Mouse (Mus musculus) retina, embryonic 14.5 days (tissue): ENCODE data around the gene Slc7a15.
A peak's percentile ranks its signal among the peaks of the same experiment; 100 is the strongest.
"Not testable (repeated sequence)": the region's sequence is repeated elsewhere in the genome, so short reads cannot be mapped to it uniquely, and the experiment has no call there.

Experiments
- DNase-seq: peaks from one replicate; pipeline ENCODE4 v3.0.0-alpha.2; 2015; ENCODE audit warnings: low spot score

Slc7a15 gene

DNA sequence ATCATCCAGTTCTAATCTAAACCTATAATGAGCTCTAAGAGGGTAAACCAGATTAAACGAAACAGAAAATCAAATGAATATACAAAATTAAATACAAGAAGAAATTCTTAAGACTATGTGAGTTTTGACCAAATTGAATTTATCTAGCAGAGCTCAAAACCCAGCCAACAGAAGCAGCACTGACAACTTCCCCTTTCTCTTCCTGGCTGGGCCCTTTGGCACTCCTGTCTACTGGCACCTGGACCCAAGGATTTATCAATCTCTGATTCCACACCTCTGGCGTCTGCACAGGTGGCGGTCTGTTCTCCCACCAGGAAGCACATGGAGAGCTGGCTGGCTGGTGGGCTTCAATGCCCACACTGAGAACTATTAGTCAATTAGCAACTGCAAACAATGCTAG lies 39.0 kb downstream of the Slc7a15 start:
- not testable (repeated sequence) for DNase-seq

- DNase-seq: no peak
These were observed 42.7 kb downstream of the Slc7a15 start for GRCm38 (mm10) chr12:8556189-8556588.

DNA sequence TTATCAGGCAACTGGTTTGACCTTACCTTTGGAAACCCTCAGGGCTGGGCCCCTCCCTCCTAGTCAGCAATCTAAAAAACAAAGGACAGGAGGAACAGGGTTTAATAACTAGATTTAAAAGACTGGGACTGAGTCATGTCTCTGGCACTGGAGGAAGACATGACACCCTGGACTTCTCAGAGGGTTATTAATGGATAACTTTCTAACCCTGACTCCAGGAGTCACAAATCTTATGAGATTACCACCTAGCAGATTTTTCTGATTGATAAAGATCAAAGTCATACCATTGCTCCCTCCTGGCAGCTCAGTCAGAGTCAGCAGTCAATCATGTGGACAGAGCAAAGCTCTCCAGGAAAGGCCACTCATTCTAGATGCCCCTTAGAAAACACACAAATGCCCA lies 43.4 kb downstream of the Slc7a15 start:
- DNase-seq: no peak

DNA sequence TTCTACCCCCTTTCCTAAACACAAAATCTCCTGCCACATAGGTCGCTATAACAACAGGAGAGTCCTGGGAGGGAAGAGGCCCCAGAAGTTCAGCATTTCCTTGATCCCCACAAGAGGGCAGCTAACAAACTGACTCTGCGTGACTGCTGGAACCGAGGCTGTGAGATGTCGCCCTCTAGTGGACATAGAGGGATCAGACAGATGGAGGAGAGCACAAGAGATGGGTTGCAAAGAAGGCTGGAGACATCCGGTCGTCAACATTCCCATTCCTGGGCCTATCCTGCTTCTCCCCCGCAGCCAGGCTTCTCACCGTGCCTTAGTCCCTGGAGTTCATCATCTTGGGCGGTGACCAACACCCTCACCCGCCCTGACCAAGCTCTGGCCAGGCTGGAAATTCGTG lies 51.5 kb downstream of the Slc7a15 start:
- peak; percentile 85 for DNase-seq

GRCm38 (mm10) chr12:8546801-8547200 lies 52.1 kb downstream of the Slc7a15 start:
- DNase-seq: no peak

GRCm38 (mm10) chr12:8545066-8545610 lies 53.7 kb downstream of the Slc7a15 start:
- DNase-seq: no peak

DNA sequence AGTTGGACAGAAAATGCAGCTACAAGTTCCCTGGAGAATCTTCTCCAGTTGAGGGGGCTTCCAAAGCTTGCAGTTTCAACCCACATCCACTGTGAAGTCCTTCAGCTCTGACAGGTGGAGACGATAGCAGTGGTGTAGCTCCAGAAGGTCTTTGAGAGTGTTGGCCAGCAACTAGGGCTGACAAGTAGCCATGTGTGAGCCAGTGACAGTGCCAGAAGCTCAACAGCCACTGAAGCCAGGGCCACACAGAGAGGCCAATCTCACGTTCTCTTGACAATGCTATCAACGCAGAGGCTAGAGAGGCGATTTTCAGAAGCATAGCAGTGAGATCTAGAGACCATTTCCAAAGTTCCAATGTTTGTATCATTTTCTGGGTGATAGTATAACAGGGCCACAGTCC lies 56.5 kb downstream of the Slc7a15 start:
- no peak for DNase-seq

DNA sequence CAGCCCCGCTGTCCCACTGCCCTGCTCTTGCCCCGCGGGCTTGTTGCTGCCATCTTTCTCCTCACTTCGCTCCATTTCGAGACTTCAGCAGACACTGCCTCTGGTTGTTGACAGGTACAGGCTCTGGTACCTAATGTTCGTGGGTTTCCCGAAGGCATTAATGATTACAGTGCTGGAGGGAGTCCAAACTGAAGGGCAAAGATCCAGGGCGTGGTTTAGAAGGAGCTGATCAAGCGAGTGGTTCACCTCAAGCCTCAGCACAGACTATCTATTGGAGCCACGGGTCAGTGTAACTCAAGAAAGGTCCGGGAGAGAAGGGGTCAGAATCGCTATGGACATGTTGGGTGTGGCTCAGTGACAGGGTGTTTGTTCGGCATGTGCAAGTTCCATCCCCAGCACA lies 59.4 kb downstream of the Slc7a15 start:
- DNase-seq: no peak

DNA sequence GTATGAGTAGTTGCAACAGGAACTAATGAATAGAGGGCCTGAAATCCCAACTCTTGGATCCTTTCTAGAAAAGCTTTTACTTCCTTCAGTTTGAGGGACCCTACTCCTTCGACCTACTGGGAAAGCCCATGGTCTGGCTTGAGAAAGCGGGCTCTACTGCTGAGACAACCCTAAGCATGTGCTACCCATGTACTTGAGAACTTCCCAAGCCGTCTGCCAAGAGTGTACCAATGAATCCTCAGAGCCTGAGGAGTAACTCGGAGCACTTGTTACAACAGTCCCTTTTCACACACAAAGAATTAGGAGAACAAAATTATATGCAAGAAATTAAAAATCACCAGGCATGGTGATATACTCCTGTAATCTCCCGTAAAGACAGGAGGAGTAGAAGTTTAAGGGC lies 61.6 kb downstream of the Slc7a15 start:
- no peak for DNase-seq

DNA sequence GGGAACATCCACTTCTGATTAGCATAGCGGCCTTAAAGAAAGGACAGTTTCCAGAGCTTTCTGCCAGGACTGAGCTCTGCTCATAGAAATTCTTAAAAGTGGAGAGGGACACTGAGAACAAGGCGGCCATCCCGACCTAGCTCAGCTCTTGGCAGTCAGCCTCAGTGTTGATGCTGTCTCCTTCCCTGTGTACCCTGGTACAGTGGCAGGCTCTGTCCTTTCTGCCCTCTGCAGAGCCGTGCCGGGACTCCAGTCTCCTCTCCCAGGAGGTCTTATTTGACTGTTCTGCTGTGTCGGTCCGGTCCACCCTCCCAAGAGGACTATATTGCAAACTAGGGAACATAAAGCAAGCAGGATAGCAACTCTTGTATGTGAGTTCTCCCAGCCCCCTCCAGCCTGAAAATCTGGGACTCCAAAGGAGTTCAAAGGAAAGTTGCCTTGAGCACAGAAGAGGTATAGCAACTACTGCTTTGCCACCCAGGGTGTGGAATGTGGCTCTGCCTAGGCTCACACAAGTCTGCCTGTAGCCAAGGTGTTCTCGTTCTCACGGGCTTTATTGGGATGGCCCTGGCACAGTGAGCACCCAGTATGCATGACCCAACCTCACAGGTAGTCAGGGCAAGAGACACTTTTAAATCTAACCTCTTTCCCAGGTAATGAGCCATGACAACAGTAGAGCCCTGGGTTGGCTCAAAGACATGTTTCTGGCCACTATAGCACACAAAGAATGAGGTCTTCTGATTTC lies 62.5 kb downstream of the Slc7a15 start:
- DNase-seq: no peak

- DNase-seq: no peak
These were observed 63.3 kb downstream of the Slc7a15 start for GRCm38 (mm10) chr12:8535596-8535995.

- DNase-seq: no peak
These were observed 64.0 kb downstream of the Slc7a15 start for GRCm38 (mm10) chr12:8534915-8535314.

- no peak for DNase-seq
These were observed 71.1 kb downstream of the Slc7a15 start for GRCm38 (mm10) chr12:8527770-8528169.

DNA sequence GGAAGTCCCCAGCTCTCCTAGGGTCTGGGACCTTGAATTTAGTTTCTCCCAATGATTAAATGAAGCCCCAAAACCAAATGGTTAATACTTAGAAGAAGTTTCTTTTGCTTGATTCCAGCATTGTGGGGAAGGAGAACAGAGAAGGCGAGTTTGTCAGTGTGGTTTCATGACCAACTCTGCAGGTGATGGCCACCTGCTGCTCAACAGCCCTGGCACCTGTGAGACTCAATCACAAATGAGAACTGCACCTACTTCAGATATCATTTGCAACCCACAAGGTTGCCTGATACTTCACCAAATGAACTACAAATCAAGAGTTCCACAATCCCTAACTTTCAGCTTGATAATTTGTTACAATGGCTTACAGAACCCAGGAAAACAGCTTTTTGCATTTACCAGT lies 71.7 kb downstream of the Slc7a15 start:
- DNase-seq: no peak

DNA sequence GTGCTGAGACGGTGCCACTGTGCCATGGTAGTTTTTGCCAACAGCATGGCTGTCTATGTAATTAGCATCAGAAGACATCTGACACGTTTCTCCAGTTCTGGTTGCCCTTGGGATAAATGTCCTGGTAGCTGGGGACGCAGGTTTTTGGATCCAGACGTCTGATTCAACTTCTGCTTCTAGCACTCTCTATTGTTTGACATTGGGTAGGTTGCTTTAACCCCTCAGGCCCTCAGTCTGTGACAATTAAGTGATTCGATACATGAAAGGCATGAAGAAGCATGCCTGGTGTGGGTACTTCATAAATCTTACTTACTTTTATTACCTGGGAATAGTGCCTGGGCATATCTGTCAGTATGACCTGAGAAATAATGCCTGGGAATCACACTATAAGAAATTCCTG lies 74.8 kb downstream of the Slc7a15 start:
- DNase-seq: no peak

DNA sequence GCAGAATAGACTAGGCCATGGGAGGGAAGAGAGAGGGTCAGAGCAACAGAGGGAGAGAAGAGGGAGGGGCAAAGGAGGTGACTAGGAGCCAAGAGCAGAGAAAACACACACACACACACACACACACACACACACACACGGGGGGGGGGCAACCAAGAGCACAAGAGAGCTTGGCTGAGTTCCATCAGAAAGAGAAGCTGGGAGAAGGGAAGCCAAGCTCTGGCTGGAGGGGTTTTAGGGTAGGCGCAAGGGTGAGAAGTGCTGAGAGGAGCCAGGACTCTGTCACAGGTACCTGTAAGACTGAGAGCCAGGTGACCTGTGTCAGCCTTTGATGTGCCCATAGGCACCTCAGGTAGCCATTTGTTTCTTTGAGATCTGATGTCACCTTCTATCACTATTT lies 76.2 kb downstream of the Slc7a15 start:
- DNase-seq: no peak

DNA sequence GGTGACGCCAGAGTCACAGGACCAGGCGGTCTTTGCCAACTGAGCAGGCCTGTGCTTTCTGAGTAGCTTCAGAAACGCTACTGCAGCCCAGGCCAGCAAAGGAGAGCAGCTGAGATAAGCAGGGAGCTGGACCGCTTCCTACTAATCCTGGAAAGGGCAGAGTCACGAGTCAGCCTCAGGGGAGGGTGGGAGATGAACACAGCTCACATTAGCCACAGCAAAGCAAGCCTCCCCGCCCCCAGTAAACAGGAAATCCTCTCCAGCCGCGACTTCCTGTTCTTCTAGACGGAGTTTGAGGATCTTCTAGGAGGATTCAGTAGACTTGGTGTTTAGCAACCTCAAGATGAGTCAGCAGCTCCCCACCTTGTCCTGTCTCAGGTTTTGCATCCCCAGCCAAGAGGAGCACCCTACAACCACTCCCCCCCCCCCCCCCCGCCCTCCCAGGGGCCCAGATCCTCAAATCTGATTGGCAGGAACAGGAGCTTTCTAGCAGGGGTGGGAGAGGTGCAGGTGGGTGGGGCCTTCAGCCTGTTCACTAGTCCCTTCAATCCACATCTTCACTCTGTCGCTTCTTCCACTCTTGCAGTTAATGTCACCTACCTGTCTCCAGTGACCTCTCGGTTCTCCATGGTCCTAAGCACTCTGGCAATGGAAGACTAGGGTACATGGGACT lies 77.4 kb downstream of the Slc7a15 start:
- no peak for DNase-seq

DNA sequence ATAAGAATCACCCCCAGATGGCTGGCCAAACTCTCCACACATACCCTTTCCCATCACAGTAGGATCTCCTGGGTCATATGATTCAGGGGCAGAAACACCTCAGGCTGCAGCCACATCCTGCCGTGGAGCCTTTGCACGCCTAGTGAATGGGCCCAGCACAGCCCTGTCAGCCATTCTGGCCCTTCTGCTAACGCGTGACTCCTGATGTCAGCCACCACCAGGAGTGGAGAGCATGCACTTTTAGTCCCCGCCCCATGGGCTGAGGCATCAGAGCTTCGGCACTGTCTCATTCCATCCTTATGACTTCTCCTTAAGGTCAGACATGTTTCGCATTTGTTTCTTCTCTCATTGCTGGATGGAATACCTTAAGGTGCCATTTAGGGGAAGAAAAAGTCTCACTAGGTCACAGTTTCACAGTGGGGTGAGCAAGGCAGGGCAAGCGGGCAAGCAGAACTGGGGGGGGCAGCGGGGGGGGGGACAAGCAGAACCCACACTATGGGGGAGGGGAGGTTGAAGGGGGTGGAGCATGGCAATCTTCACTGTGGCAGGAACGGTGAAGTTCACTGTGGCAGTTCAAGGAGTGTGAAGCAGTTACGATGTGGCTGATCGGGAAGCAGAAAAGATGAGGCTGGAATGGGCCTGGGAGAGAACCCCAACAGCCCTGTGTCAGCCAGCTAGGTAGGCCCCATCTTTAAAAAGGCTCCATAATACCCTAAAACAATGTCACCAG lies 79.3 kb downstream of the Slc7a15 start:
- DNase-seq: peak; percentile 5

- no peak for DNase-seq
These were observed 87.6 kb downstream of the Slc7a15 start for GRCm38 (mm10) chr12:8511037-8511882.

DNA sequence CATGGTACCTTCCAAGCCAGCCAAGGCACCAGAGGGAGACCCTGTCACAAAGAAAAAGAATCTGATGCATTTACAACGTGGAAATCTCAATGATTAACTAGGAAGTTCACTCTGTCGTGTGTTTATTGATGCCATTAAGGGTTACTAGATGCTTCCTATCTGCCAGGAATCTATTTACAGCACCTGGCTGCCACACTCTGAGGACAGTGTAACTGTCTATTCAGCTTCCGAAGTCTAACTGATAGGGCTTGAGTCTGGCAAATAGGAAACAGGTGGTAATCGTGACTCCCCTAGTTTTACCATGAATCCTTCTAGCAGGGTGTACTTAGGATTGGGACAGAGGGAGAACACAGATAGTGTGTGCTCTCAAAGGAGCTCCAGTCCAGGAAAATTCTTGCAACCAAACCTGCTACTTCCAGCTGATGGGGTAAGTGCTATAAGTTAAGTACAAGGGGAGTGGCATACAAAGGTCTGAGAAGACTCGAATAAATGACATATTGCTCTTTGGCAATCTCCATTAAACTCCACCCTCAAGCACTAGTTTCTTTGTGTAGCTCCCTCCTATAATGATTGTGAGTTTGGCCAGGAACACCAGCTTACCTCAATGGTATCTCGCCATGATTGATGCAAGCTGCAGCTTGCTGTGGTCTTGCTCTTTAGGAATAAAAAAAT lies 88.4 kb downstream of the Slc7a15 start:
- no peak for DNase-seq

- DNase-seq: no peak
These were observed 89.2 kb downstream of the Slc7a15 start for GRCm38 (mm10) chr12:8509693-8510092.
